Mouse (Mus musculus) heart, embryonic 13.5 days (tissue): ENCODE measurements at regions not wholly inside any gene's neighbourhood (a gene's known extent, or its start where the extent isn't known, plus 50 kb on each side); places are given as distances from the start of the nearest gene placed in this dataset.

Source experiments
- ATAC-seq: fragments of 200-750 bp; cut with Nextera tagmentation; 2 replicates; pipeline ENCODE4 v1.8.0; 2017; ENCODE audit warnings: moderate TSS enrichment; ENCODE audit not compliant: insufficient number of reproducible peaks, low FRiP score, low TSS enrichment; ENCODE audit errors: extremely low read depth
- H3K27ac ChIP-seq: fragments of 300-500 bp; sonication (generic); replicated peaks from 2 replicates; pipeline ENCODE4 v1.5.1; 2015; ENCODE audit warnings: moderate library complexity, mild to moderate bottlenecking, inconsistent platforms
- H3K27me3 ChIP-seq: fragments of 300-500 bp; sonication (generic); replicated peaks from 2 replicates; pipeline ENCODE4 v1.6.1; 2015; ENCODE audit warnings: mild to moderate bottlenecking, inconsistent platforms
- H3K36me3 ChIP-seq: fragments of 300-500 bp; sonication (generic); 2 replicates; pipeline ENCODE4 v1.6.1; 2015; ENCODE audit warnings: mild to moderate bottlenecking, inconsistent platforms
- H3K4me1 ChIP-seq: fragments of 300-500 bp; sonication (generic); 2 replicates; pipeline ENCODE4 v1.6.1; 2015; ENCODE audit warnings: inconsistent platforms
- H3K4me2 ChIP-seq: fragments of 300-500 bp; sonication (generic); 2 replicates; pipeline ENCODE4 v1.6.1; 2015; ENCODE audit warnings: inconsistent platforms, mild to moderate bottlenecking, moderate library complexity
- H3K4me3 ChIP-seq: fragments of 300-500 bp; sonication (generic); 2 replicates; pipeline ENCODE4 v1.5.1; 2015; ENCODE audit warnings: moderate library complexity, mild to moderate bottlenecking, inconsistent platforms
- H3K9ac ChIP-seq: fragments of 300-500 bp; sonication (generic); 2 replicates; pipeline ENCODE4 v1.6.1; 2015; ENCODE audit warnings: inconsistent platforms, mild to moderate bottlenecking, moderate library complexity
- H3K9me3 ChIP-seq: fragments of 300-500 bp; sonication (generic); 2 replicates; pipeline ENCODE4 v1.6.1; 2016; ENCODE audit warnings: inconsistent platforms
- WGBS: fragments of 180-500 bp; shearing (Covaris S2); methylation state at CpG from one replicate; pipeline ENCODE4 v1.1.7; 2015; ENCODE audit warnings: mixed read lengths; 5-methylcytosine and 5-hydroxymethylcytosine counted together

DNA sequence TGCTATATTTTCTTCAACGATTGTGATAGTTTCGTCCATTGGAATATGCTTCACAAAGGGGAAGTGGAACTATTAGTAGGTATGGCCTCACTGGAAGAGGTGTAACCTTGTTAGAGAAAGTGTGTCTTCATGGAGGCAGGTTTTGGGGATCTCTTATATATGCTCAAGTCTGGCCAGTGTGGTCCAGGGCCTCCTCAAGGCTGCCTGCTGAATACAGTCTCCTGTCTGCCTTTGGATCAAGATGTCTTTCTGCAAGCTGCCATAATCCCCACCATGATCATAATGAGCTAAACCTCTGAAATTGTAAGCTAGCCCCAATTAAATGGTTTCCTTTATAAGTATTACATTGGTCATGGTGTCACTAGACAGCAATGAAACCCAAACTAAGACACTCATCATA is 384.3 kb downstream of the Btbd3 start:
- H3K4me2 ChIP-seq, result no peak overlapping the region
- H3K9ac ChIP-seq, result no peak overlapping the region
- H3K9me3 ChIP-seq, result no peaks in the 10 kb centered on the region
- no peaks in the 10 kb centered on the region for H3K27me3 ChIP-seq
- 78% methylated on average over 2 of the region's 2 CpGs for WGBS
- ATAC-seq, result no peak
- H3K4me3 ChIP-seq, result no peak overlapping the region
- H3K4me1 ChIP-seq, result no peaks in the 10 kb centered on the region
- no peaks in the 10 kb centered on the region for H3K36me3 ChIP-seq
- no peak overlapping the region for H3K27ac ChIP-seq

DNA sequence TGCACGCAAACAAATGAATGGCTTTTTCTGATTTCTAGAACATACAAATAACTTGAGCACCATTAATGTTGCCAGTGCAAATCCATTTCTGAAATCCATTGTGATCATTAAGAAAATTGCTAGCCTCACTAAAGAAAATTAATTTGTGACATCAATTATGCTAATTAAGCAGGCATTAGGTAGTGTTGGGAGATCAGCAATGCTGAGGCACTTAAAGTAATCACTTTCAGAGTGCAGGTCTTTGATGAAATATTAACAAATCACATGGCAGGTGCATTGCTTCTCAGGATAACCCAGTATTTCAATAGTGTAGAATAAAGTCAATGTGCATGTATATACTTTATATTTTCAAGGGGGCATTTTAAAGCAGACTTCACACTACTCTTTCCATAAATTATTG is 385.0 kb downstream of the Btbd3 start:
- H3K4me1 ChIP-seq, result no peaks in the 10 kb centered on the region
- no peak overlapping the region for H3K27ac ChIP-seq
- H3K4me2 ChIP-seq, result no peak overlapping the region
- no peaks in the 10 kb centered on the region for H3K27me3 ChIP-seq
- WGBS, result 84% methylated on average over 1 of the region's 1 CpGs
- no peaks in the 10 kb centered on the region for H3K36me3 ChIP-seq
- no peak for ATAC-seq
- no peak overlapping the region for H3K4me3 ChIP-seq
- no peak overlapping the region for H3K9ac ChIP-seq
- H3K9me3 ChIP-seq, result no peaks in the 10 kb centered on the region

DNA sequence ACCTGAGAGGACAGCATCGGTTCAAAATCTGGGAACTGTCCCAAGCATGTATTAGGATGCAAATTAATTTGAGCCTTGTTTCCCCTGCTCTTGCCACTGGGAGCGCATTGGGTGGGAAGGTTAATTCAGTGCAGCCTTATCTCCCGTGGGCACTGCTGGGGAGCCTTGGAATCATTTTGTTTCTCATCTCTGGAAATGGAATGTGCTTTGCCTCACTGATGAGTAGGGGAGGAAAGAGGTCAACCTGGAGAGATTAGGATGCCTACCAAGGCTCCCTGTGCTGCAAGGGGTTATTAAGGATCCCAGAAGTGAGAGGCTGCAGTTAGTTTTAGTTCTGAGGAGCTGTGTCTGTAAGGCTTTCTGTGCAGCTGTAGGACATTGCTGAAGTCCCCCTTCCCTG is 392.3 kb downstream of the Btbd3 start:
- Histone ChIP-seq H3K9ac (no peak overlapping the region), H3K27ac (no peak overlapping the region), H3K4me1 (peaks cover 4% of the 10 kb centered on the region), H3K27me3 (no peaks in the 10 kb centered on the region), H3K4me2 (no peak overlapping the region), H3K36me3 (no peaks in the 10 kb centered on the region), H3K9me3 (no peaks in the 10 kb centered on the region), H3K4me3 (no peak overlapping the region)
- 57% methylated on average over 3 of the region's 3 CpGs for WGBS
- no peak for ATAC-seq

GRCm38 (mm10) chr2:138659376-138659775 is 403.0 kb downstream of the Btbd3 start:
- Histone ChIP-seq H3K4me2 (no peak overlapping the region), H3K27me3 (no peaks in the 10 kb centered on the region), H3K27ac (no peak overlapping the region), H3K4me3 (no peak overlapping the region), H3K9ac (no peak overlapping the region), H3K9me3 (no peaks in the 10 kb centered on the region), H3K4me1 (no peaks in the 10 kb centered on the region), H3K36me3 (no peaks in the 10 kb centered on the region)
- ATAC-seq, result no peak

GRCm38 (mm10) chr2:138670307-138670706 is 413.9 kb downstream of the Btbd3 start:
- no peak overlapping the region for H3K4me2 ChIP-seq
- no peaks in the 10 kb centered on the region for H3K36me3 ChIP-seq
- ATAC-seq, result no peak

DNA sequence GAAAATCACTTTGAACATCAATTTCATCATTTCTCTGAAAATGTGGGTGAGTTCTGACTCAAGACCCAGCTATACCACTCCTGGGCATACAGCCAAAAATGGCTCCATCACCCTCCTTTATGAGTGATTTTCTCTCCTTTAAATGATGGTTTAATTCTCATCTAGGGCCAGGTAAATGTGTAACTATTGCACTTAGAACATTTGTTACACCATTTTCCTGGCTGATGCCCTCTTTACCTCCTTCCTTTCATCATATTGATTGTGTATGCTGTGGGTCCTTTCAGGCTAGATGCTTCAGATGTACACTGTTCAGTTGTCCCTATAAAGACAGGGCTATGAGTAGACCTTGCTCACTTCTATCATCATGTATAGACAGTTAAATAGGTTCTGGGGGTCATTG is 418.4 kb downstream of the Btbd3 start:
- Histone ChIP-seq H3K9me3 (no peaks in the 10 kb centered on the region), H3K27me3 (no peaks in the 10 kb centered on the region), H3K4me3 (no peak overlapping the region), H3K36me3 (no peaks in the 10 kb centered on the region), H3K27ac (no peak overlapping the region), H3K4me1 (no peaks in the 10 kb centered on the region), H3K9ac (no peak overlapping the region), H3K4me2 (no peak overlapping the region)
- ATAC-seq, result no peak

More at GRCm38 (mm10) chr2:138670307-138670706, 413.9 kb downstream of the Btbd3 start:
- Histone ChIP-seq H3K9me3 (no peaks in the 10 kb centered on the region), H3K4me3 (no peak overlapping the region), H3K9ac (no peak overlapping the region), H3K4me1 (no peaks in the 10 kb centered on the region), H3K27ac (no peak overlapping the region), H3K27me3 (no peaks in the 10 kb centered on the region)

DNA sequence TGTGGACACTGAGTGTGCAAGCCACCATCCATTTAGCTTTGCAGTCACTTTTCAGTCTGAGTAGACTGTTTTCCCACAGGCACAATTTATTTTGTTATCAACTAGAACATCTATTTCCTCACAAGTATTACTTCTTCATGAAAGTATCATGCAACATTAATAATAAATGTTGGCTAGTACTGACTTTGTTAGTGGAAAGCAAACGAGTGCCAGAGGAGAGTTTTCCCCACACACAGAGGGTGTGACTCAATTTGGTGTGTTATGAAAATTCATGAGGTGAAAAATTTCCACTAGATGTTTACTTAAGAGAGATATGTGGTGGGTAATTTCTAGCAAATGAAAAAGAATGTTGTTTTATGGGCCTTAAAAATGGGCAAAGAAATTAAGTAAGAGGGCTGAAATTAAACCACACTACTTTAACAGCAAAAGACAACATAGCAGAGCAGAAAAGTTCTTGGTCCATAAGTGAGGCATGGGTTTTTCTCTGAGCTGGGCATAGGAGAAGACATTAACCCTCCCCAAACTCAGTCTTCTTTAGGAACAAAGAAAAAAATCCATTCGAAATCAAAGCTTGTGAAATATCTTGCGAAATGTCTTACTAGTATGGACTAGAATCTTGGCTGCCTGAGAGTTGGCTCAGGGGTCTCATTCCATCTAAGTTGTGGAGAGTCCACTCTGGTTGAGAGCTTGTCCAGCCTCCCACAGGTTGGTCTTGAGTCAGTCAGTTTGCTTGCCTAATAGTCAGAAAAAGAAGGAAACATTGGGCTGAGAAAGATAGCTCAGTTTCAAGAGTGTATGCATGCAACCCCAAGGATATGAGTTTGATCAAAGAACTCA is 419.1 kb downstream of the Btbd3 start:
- WGBS, result 68% methylated on average over 3 of the region's 3 CpGs
- Histone ChIP-seq H3K4me3 (no peak overlapping the region), H3K4me1 (no peaks in the 10 kb centered on the region), H3K36me3 (no peaks in the 10 kb centered on the region), H3K27me3 (no peaks in the 10 kb centered on the region), H3K27ac (no peak overlapping the region), H3K4me2 (no peak overlapping the region), H3K9ac (no peak overlapping the region), H3K9me3 (no peaks in the 10 kb centered on the region)
- ATAC-seq, result no peak

GRCm38 (mm10) chr2:138688140-138688871 is 431.9 kb downstream of the Btbd3 start:
- Histone ChIP-seq H3K36me3 (no peaks in the 10 kb centered on the region), H3K9me3 (no peaks in the 10 kb centered on the region)
- ATAC-seq, result no peak

DNA sequence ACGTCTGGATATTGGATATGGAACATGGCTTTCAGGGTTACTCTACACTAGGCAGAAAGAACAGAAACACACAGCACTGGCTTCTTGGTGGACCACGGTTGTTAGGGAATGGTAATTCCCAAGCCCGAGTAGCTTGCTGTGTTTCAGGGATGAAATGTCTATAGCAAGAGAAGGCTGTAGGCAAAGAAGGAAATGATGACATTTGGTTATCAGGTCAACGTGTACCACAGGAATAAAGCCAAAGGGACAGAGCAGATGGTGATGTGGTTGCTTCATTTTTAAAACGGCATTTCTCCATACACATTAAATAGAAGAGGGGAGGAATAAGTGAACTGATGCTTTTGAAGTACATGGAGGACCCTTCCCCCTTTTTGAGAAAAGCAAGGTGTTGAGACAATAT is 433.1 kb downstream of the Btbd3 start:
- WGBS, result 72% methylated on average over 5 of the region's 5 CpGs

More at GRCm38 (mm10) chr2:138688140-138688871, 431.9 kb downstream of the Btbd3 start:
- Histone ChIP-seq H3K4me3 (no peak overlapping the region), H3K27ac (no peak overlapping the region), H3K4me1 (no peaks in the 10 kb centered on the region), H3K27me3 (no peaks in the 10 kb centered on the region), H3K4me2 (no peak overlapping the region), H3K9ac (no peak overlapping the region)

DNA sequence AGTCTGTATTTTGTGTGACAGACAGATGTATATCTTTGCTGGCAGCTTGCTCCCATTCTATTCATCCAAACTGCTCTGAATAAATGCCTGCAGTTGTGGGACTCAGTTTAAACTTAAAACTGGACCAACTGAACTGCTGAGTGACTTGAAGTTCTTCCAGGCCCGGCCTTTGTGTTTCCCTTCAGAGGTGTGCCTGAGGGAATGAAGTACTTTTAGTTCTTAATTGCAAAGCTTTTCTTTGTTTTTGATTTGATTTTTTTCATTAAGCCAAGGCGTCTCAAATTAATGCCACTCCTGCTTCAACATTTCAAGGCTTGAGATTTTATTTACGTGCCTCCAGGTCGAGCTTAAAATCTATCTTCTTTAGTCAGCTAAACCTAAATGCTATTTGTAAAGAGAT is 446.4 kb downstream of the Btbd3 start:
- H3K9ac ChIP-seq, result no peak overlapping the region
- H3K4me2 ChIP-seq, result no peak overlapping the region
- 71% methylated on average over 4 of the region's 4 CpGs for WGBS

More for the DNA sequence above, 433.1 kb downstream of the Btbd3 start:
- Histone ChIP-seq H3K9ac (no peak overlapping the region), H3K36me3 (no peaks in the 10 kb centered on the region), H3K27me3 (no peaks in the 10 kb centered on the region), H3K4me1 (no peaks in the 10 kb centered on the region), H3K9me3 (no peaks in the 10 kb centered on the region), H3K4me2 (no peak overlapping the region), H3K27ac (no peak overlapping the region), H3K4me3 (no peak overlapping the region)
- ATAC-seq, result no peak

DNA sequence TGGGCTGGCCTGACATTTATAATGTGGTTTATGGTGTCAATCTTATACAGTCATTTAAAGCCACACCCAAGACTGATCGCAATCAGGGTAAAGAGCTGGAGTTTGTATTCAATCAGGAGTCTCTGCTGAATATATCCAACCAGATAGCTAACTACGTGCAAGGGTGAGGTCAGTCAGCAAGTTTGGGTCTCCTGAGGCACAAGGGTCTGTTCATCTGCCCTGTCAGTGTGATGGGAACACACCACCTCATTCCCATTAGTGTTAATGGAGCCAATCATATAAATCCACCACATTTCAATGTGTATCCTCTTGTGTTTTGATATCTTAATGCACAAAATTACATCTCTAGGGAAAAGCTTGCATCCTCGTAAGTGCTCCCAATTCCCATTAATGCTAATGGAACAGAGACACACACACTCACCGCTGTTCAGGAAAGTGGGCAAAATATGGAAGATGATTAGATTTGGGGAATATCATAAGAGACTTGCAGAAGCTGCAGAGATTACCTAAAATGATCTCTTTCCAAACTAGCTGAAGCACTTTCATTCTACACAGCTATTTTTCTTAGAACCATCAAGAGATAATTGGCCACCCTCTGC is 447.7 kb downstream of the Btbd3 start:
- no peak overlapping the region for H3K27ac ChIP-seq
- H3K27me3 ChIP-seq, result no peaks in the 10 kb centered on the region
- no peak overlapping the region for H3K4me2 ChIP-seq
- 76% methylated on average over 4 of the region's 4 CpGs for WGBS
- no peaks in the 10 kb centered on the region for H3K36me3 ChIP-seq
- no peaks in the 10 kb centered on the region for H3K4me1 ChIP-seq
- no peak overlapping the region for H3K4me3 ChIP-seq
- H3K9me3 ChIP-seq, result no peaks in the 10 kb centered on the region
- no peak for ATAC-seq
- H3K9ac ChIP-seq, result no peak overlapping the region

More for the DNA sequence above, 446.4 kb downstream of the Btbd3 start:
- no peak for ATAC-seq
- no peak overlapping the region for H3K27ac ChIP-seq
- no peaks in the 10 kb centered on the region for H3K9me3 ChIP-seq
- H3K27me3 ChIP-seq, result no peaks in the 10 kb centered on the region
- no peaks in the 10 kb centered on the region for H3K36me3 ChIP-seq
- no peaks in the 10 kb centered on the region for H3K4me1 ChIP-seq
- no peak overlapping the region for H3K4me3 ChIP-seq
